Mouse (Mus musculus): ENCODE data around the gene Calml4. TPM values are rescaled to one million over a fixed set of nuclear protein-coding genes. Genes with fewer than 3 reads are reported as not detected.
"Not testable (repeated sequence)": the region's sequence is repeated elsewhere in the genome, so short reads cannot be mapped to it uniquely, and the experiment has no call there.

Gene Calml4
- total RNA-seq, 2 experiments from 2014 or later: not detected

GRCm38 (mm10) chr9:62829877-62830276, 28.0 kb upstream of the Calml4 start:
- no peak for ATAC-seq (replicated peaks; ENCODE audit: low FRiP score, poor library complexity, severe bottlenecking)

- ATAC-seq (replicated peaks; ENCODE audit: low FRiP score, poor library complexity, severe bottlenecking): no peak
These were observed 23.0 kb upstream of the Calml4 start for GRCm38 (mm10) chr9:62834906-62835305.

DNA sequence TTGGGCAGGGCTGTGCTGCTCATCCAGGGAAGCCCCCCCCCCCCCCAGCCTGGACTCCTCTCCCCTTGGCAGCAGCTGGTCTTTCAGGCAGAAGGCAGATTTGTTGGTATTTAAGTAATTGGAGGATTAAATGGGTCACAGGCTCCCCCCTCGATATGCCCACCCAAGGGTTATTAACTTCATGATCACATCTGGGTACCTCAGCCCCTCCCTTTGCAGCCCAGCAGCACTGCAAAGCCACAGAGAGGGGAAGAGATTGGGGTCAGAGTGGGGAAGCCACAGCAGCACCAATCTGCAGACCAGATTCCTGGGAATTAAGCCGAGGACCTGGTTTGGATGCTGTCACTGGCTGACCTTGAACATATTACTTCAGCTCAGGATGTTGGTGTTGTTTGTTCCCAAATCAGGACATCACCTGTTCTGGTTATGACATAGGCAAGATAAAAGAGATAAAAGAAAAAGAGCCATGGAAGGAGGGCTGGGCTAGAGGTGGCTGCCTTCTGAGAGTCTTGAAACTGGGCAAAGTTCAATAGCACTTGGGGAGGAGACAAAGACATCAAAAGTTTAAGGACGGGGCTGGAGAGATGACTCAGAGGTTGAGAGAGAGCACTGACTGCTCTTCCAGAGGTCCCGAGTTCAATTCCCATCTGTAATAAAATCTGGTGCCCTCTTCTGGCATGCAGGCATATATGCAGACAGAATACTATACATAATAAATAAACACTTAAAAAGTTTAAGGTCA, 22.0 kb upstream of the Calml4 start:
- ATAC-seq (replicated peaks; ENCODE audit: low FRiP score, poor library complexity, severe bottlenecking): no peak

GRCm38 (mm10) chr9:62837611-62838010, 20.3 kb upstream of the Calml4 start:
- ATAC-seq (replicated peaks; ENCODE audit: low FRiP score, poor library complexity, severe bottlenecking): no peak

DNA sequence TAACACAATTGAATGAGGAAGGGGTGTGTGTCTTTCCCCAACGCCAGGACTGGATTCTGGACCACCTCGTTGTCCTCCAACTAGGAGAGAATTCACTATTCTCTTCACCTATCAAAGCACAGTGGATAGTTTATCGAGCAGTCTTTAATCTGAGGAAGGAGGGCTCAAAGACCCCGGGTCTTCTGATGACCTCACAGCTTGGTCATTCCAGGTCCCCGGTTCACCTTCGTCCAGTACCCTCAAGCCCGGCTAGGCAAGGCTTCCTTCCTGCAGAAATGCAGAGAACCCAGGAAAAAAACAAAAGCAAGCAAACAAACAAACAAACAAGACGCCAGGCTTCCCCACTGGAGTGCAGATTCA, 19.8 kb upstream of the Calml4 start:
- no peak for ATAC-seq (replicated peaks; ENCODE audit: low FRiP score, poor library complexity, severe bottlenecking)

DNA sequence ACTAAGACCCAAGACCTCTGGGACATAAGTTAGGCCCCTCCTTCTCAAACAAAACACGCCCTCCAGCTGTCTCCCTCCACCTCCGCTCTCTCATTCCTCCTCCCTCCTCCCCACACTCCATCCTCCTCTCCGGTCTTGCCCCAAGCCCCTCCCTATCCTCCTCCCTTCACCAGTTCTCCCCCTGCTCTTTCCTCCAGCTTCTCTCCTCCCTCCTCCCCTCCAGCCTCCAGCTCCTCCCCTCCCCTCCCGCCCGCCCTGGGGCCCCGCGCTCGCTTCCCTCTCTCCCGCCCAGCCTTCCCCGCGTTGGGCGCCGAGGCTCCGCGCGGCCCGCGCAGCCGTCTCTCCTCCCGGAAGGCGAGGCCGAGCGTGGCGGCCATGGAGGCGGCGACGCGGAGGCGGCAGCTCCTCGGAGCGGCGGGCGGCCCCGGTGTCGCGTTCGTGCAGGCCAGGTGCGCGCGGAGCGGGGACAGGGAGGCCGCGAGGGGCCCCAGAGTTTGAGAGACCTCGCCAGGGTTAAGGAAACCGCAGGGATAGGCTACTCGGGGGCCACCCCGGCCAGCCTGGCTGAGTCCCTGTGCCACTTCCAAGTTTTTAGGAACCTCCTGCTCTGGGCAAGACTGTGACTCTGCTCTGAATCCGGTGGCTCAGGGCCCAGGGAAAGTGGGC, 19.2 kb upstream of the Calml4 start, which contains the start of gene Cln6:
Cln6 (plus strand) TSS at position 280 of the 666 bp plus-strand sequence.
- peak; percentile 92 for ATAC-seq (replicated peaks; ENCODE audit: low FRiP score, poor library complexity, severe bottlenecking)

- ATAC-seq (replicated peaks; ENCODE audit: low FRiP score, poor library complexity, severe bottlenecking): peak; percentile 33
These were observed 18.6 kb upstream of the Calml4 start for GRCm38 (mm10) chr9:62839172-62839770.

- ATAC-seq (replicated peaks; ENCODE audit: low FRiP score, poor library complexity, severe bottlenecking): no peak
These were observed 14.4 kb upstream of the Calml4 start for GRCm38 (mm10) chr9:62843356-62844024.

DNA sequence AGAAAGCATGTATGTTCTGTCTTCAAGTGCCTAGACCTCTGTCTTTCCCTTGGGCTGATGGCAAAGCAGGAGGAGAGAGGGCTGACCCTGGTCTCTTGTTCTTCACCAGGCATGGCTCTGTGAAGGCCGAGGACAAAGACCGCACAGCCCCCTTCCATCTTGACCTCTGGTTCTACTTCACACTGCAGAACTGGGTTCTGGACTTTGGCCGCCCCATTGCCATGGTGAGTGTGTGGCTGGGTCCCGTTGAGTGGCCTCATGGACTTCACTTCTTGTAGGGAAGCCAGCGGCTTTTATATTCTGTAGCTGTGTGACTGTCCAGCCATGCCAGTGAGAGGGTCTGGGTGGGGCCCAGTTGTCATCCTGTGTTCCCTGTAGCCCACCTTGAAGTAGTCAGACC, 13.4 kb upstream of the Calml4 start:
- no peak for ATAC-seq (replicated peaks; ENCODE audit: low FRiP score, poor library complexity, severe bottlenecking)

DNA sequence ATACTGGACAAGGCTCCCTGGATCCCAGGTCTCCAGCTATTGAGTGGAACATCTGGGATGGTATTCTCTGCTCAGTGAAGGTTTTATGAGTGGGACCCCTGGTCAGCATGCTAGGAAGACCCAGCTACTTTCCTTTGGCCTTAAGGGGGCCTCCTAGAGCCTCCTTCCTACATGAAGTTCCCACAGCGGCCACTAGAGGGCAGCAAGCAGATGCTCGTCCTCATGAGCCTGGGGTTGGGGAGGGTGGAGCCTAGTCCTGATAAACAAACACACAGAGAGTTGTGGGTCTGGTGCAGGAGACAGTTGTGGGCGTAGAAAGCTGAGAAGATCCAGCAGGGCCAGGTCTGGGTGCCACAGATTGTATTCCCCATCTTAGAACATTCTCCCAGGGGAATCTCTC, 10.2 kb upstream of the Calml4 start:
- peak; percentile 93 for ATAC-seq (replicated peaks; ENCODE audit: low FRiP score, poor library complexity, severe bottlenecking)

GRCm38 (mm10) chr9:62848641-62849040, 9.2 kb upstream of the Calml4 start:
- ATAC-seq (replicated peaks; ENCODE audit: low FRiP score, poor library complexity, severe bottlenecking): no peak

- no peak for ATAC-seq (replicated peaks; ENCODE audit: low FRiP score, poor library complexity, severe bottlenecking)
These were observed 6.3 kb upstream of the Calml4 start for GRCm38 (mm10) chr9:62851571-62851970.

DNA sequence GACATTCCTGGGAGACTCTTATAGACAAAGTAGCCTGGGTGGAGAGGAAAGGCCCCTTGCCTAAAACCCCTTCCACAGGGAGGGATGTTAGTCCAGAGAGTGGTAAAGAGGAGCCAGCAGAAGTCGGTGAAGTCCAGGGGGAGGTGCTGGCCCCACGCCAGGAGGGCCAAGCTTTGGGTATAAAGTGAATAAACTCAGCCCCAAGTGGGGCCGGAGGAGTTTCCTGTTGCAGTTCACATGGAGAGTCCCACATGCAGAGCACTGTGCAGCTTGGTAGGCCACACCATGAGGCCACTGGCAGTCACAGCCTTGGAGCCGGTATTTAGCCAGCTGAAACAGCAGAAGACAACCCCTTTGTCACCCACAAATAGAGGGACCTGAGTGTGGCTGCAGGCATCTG, 3.4 kb upstream of the Calml4 start:
- no peak for ATAC-seq (replicated peaks; ENCODE audit: low FRiP score, poor library complexity, severe bottlenecking)

DNA sequence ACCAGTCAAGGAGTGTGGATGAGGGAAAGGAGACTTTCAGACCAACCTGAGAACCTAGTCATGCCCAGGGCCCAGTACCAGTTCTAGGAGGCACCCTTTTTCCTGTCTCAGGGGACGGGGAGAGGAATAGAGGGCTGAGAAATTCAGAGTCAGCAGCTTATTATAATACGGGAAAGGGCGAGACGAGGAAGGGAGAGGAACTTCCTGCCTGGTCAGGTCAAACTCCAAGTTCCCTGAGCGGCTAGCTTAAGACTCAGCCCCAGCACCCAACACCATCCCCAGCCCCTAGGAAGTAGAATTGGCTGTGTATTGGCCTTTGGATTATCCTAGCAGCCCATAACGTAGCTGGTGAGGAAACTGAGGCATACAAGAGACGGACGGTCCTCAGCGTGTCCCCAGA, 664 bp upstream of the Calml4 start:
- no peak for ATAC-seq (replicated peaks; ENCODE audit: low FRiP score, poor library complexity, severe bottlenecking)

DNA sequence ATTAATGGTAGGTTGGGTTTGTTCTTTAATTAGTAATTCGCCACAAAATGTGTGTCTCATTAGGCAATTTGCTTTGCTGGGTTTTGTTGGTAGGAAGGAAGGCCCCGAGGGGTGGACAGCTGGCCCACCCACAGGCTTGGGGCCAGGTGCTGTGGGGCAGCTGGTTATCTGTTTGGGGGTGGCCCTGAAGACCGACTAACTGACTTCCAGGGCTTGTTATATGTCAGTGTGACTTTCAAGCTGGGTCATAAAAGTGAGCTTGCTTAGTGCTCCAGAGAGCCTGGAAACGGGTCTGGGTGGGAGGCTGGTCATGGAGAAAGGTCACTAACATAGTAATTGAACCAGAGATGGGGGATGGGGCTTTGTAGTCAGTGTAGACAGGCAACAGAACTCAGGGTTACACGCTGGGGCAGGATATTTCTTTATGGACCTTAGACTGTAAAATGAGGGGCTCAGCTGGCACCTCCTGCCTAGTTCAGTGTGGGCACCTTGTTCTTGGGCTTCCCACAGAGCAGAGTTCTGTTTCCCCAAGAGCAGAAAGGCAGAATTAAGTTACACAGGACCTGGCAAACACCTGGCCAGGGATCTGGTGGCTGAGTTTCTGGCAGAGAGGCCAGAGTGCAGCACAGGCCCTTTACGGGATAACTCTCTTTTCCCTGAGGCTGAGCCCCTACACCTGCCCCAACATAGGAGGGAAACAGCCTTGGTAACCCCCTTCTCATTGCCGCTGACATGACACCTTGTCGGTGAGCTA, 563 bp downstream of the Calml4 start:
- ATAC-seq (replicated peaks; ENCODE audit: low FRiP score, poor library complexity, severe bottlenecking): no peak

- not testable (repeated sequence) for ATAC-seq (replicated peaks; ENCODE audit: low FRiP score, poor library complexity, severe bottlenecking)
These were observed 2.2 kb downstream of the Calml4 start for GRCm38 (mm10) chr9:62860102-62860501.

GRCm38 (mm10) chr9:62860866-62861265, 3.0 kb downstream of the Calml4 start:
- ATAC-seq (replicated peaks; ENCODE audit: low FRiP score, poor library complexity, severe bottlenecking): no peak

DNA sequence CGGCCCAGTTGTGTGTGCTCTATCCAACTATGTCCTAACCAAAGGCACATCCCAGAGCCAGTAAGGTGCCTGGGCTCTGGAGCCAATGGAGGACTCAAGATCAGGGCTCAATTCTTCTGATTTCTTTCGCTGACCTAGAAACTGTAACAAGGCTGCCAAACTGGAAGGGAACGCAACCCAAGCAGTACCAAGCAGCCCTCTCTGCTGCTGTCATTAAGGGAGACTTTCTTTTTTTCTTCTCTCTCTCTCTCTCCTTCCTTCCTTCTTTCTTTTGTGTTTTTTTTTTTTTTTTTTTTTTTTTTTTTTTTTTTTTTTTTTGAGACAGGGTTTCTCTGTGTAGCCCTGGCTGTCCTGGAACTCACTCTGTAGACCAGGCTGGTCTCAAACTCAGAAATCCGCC, 11.4 kb downstream of the Calml4 start:
- ATAC-seq (replicated peaks; ENCODE audit: low FRiP score, poor library complexity, severe bottlenecking): not testable (repeated sequence)

- no peak for ATAC-seq (replicated peaks; ENCODE audit: low FRiP score, poor library complexity, severe bottlenecking)
These were observed 12.8 kb downstream of the Calml4 start for GRCm38 (mm10) chr9:62870728-62871127.
